Mouse (Mus musculus) stomach, postnatal 0 days (tissue): ENCODE data around the gene Tox2. TPM values are rescaled to one million over a fixed set of nuclear protein-coding genes. Genes with fewer than 3 reads are reported as not detected.

Experiments
- ATAC-seq: fragments of 200-750 bp; cut with Nextera tagmentation; 2 replicates; pipeline ENCODE4 v1.8.0; 2017; ENCODE audit not compliant: low FRiP score, low TSS enrichment
- DNase-seq: peaks from one replicate; pipeline ENCODE4 v3.0.0-alpha.2; 2016; ENCODE audit warnings: low spot score
- H3K27ac ChIP-seq: fragments of 300-500 bp; sonication (generic); replicated peaks from 2 replicates; pipeline ENCODE4 v1.5.1; 2014; ENCODE audit warnings: mild to moderate bottlenecking, control low read depth
- H3K27me3 ChIP-seq: fragments of 300-500 bp; sonication (generic); 2 replicates; pipeline ENCODE4 v1.6.1; 2014; ENCODE audit warnings: low read length; ENCODE audit not compliant: control insufficient read depth, insufficient read depth
- H3K36me3 ChIP-seq: fragments of 300-500 bp; sonication (generic); 2 replicates; pipeline ENCODE4 v1.6.1; 2014; ENCODE audit warnings: low read length, mixed read lengths; ENCODE audit not compliant: control insufficient read depth, insufficient read depth
- H3K4me1 ChIP-seq: fragments of 300-500 bp; sonication (generic); replicated peaks from 2 replicates; pipeline ENCODE4 v1.6.1; 2014; ENCODE audit warnings: antibody characterized with exemption; ENCODE audit not compliant: control insufficient read depth, insufficient read depth
- H3K4me2 ChIP-seq: fragments of 300-500 bp; sonication (generic); replicated peaks from 2 replicates; pipeline ENCODE4 v1.6.1; 2014; ENCODE audit warnings: low read depth, mild to moderate bottlenecking, control low read depth, moderate library complexity
- H3K4me3 ChIP-seq: fragments of 300-500 bp; sonication (generic); 2 replicates; pipeline ENCODE4 v1.5.1; 2014; ENCODE audit warnings: low read depth, low read length, control low read depth
- H3K9ac ChIP-seq: fragments of 300-500 bp; sonication (generic); 2 replicates; pipeline ENCODE4 v1.6.1; 2014; ENCODE audit warnings: mild to moderate bottlenecking, low read length, control low read depth, mixed read lengths
- H3K9me3 ChIP-seq: fragments of 300-500 bp; sonication (generic); 2 replicates; pipeline ENCODE4 v1.6.1; 2016; ENCODE audit warnings: low read length; ENCODE audit not compliant: control insufficient read depth
- CTCF ChIP-seq: IDR thresholded peaks from 2 replicates; pipeline ENCODE4 v1.5.1; 2016; ENCODE audit warnings: antibody characterized with exemption, low read depth, mild to moderate bottlenecking, moderate library complexity
- EP300 ChIP-seq: optimal IDR thresholded peaks from 2 replicates; pipeline ENCODE3; 2016; ENCODE audit warnings: antibody characterized with exemption
- WGBS: fragments of 180-500 bp; shearing (Covaris S2); extraction: QIAGEN DNeasy Blood & Tissue Kit; methylation state at CpG from one replicate; pipeline ENCODE4 v1.1.7; 2014; 5-methylcytosine and 5-hydroxymethylcytosine counted together
- polyA plus RNA-seq: library from polyadenylated mRNA; unstranded; fragments of >200 nt; fragmentation: Nextera tagmentation; extraction: Ambion mirVana; gene quantifications from 2 replicates; pipeline ENCODE4 v1.2.1, GENCODE M21; 2015

The Tox2 gene
- polyA plus RNA-seq, 1 experiment from 2014 or later = 0.98 TPM

GRCm38 (mm10) chr2:163343671-163344070 is 140.7 kb downstream of the Tox2 start:
- H3K4me3 ChIP-seq = no peak overlapping the region
- no peaks in the 10 kb centered on the region for H3K27me3 ChIP-seq
- no peaks in the 10 kb centered on the region for H3K9me3 ChIP-seq
- ATAC-seq = no peak
- WGBS = 91% methylated on average over 4 of the region's 4 CpGs
- DNase-seq = no peak
- H3K36me3 ChIP-seq = peaks cover 4% of the 10 kb centered on the region; the same call in 1 of the 2 replicates
- H3K4me2 ChIP-seq = no peak overlapping the region
- H3K27ac ChIP-seq = no peak overlapping the region
- H3K9ac ChIP-seq = no peak overlapping the region
- no peak for TF ChIP-seq EP300
- TF ChIP-seq CTCF = peak; percentile 62
- no peaks in the 10 kb centered on the region for H3K4me1 ChIP-seq

GRCm38 (mm10) chr2:163344976-163345660 is 142.2 kb downstream of the Tox2 start:
- whole genome bisulfite sequencing = 51% methylated on average over 13 of the region's 13 CpGs
- no peaks in the 10 kb centered on the region for H3K27me3 ChIP-seq
- ATAC-seq (peak; percentile 39; the same call in 1 of the 2 replicates), DNase-seq (no peak)
- H3K27ac ChIP-seq = peak overlapping the region; percentile 30; the same call in 1 of the 2 replicates
- TF ChIP-seq EP300 (no peak), CTCF (no peak)
- H3K4me3 ChIP-seq = no peak overlapping the region
- H3K9ac ChIP-seq = no peak overlapping the region
- H3K4me1 ChIP-seq = 0 out of 2 replicates have a peak, but pooled peaks cover 2% of the 10 kb centered on the region
- no peak overlapping the region for H3K4me2 ChIP-seq
- H3K36me3 ChIP-seq = no peaks in the 10 kb centered on the region
- H3K9me3 ChIP-seq = no peaks in the 10 kb centered on the region

- 73% methylated on average over 11 of the region's 11 CpGs for WGBS
- no peaks in the 10 kb centered on the region for H3K9me3 ChIP-seq
- ATAC-seq = no peak
These were observed 143.6 kb downstream of the Tox2 start for GRCm38 (mm10) chr2:163346497-163346896.

GRCm38 (mm10) chr2:163347517-163348184 is 144.7 kb downstream of the Tox2 start:
- Histone ChIP-seq H3K4me3 (no peak overlapping the region), H3K27ac (no peak overlapping the region), H3K4me1 (0 out of 2 replicates have a peak, but pooled peaks cover 2% of the 10 kb centered on the region), H3K9me3 (no peaks in the 10 kb centered on the region), H3K4me2 (no peak overlapping the region), H3K36me3 (no peaks in the 10 kb centered on the region), H3K27me3 (no peaks in the 10 kb centered on the region), H3K9ac (no peak overlapping the region)
- TF ChIP-seq CTCF (no peak), EP300 (no peak)
- no peak for ATAC-seq
- 73% methylated on average over 8 of the region's 8 CpGs for WGBS
- DNase-seq = no peak

More at GRCm38 (mm10) chr2:163346497-163346896, 143.6 kb downstream of the Tox2 start:
- no peaks in the 10 kb centered on the region for H3K36me3 ChIP-seq
- H3K9ac ChIP-seq = no peak overlapping the region
- TF ChIP-seq CTCF = no peak
- TF ChIP-seq EP300 = no peak
- no peak overlapping the region for H3K27ac ChIP-seq
- H3K4me3 ChIP-seq = no peak overlapping the region
- H3K4me1 ChIP-seq = 0 out of 2 replicates have a peak, but pooled peaks cover 2% of the 10 kb centered on the region
- H3K4me2 ChIP-seq = no peak overlapping the region
- no peaks in the 10 kb centered on the region for H3K27me3 ChIP-seq
- no peak for DNase-seq

- Histone ChIP-seq H3K27ac (peak overlapping the region; percentile 30; the same call in 1 of the 2 replicates), H3K9me3 (no peaks in the 10 kb centered on the region), H3K27me3 (no peaks in the 10 kb centered on the region), H3K4me1 (0 out of 2 replicates have a peak, but pooled peaks cover 2% of the 10 kb centered on the region), H3K9ac (no peak overlapping the region), H3K4me2 (no peak overlapping the region), H3K4me3 (no peak overlapping the region), H3K36me3 (no peaks in the 10 kb centered on the region)
- ATAC-seq (no peak; the same call in 1 of the 2 replicates), DNase-seq (no peak)
- TF ChIP-seq CTCF (no peak), EP300 (no peak)
- 73% methylated on average over 7 of the region's 7 CpGs for WGBS
These were observed 145.8 kb downstream of the Tox2 start for GRCm38 (mm10) chr2:163348677-163349076.

GRCm38 (mm10) chr2:163349411-163349810 is 146.5 kb downstream of the Tox2 start:
- WGBS = 41% methylated on average over 9 of the region's 9 CpGs

More at GRCm38 (mm10) chr2:163349411-163349810, 146.5 kb downstream of the Tox2 start:
- no peak overlapping the region for H3K4me2 ChIP-seq
- 0 out of 2 replicates have a peak, but pooled peaks cover 2% of the 10 kb centered on the region for H3K4me1 ChIP-seq
- DNase-seq (no peak), ATAC-seq (no peak)
- H3K9ac ChIP-seq = no peak overlapping the region
- H3K9me3 ChIP-seq = no peaks in the 10 kb centered on the region
- peak overlapping the region; percentile 71 for H3K27ac ChIP-seq
- H3K27me3 ChIP-seq = no peaks in the 10 kb centered on the region
- no peak overlapping the region for H3K4me3 ChIP-seq
- no peak for TF ChIP-seq CTCF
- no peak for TF ChIP-seq EP300
- no peaks in the 10 kb centered on the region for H3K36me3 ChIP-seq
